Mouse (Mus musculus) T-helper 2 cell (primary cell): ENCODE measurements around the gene Tet3.

Experiments used
- in situ Hi-C: fragments of 300-600 bp; cut with MboI, MseI; formaldehyde crosslinking; loops from one replicate; pipeline ENCODE4 v1.15.1; 2025; ENCODE audit warnings: high pct_unique_total_duplicates

Gene Tet3

DNA sequence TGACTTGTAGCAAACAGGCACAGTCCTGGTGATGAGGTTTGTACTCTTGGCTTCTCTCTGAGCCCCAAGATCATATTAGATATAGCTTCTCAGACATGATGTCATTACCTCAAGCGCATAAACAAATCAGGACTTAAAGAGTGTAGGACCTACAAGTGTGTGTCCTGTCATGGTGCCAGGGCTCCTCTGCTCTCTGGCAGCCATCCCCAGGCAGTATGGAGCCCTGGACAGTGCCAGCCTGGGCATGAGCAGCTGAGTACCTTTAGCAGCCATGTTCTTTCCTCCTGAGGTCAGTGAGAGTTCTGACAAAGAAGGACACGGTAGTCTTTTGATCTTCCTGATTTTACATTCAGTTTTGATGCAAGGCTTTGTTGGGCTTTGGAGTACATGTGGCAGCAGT, 115.9 kb downstream of the Tet3 start:
- in situ Hi-C loops: no loop called here

GRCm38 (mm10) chr6:83341387-83341786, 117.5 kb downstream of the Tet3 start:
- in situ Hi-C loops: no loop called here

- in situ Hi-C loops: no loop called here
Measured at GRCm38 (mm10) chr6:83327591-83328190, 131.2 kb downstream of the Tet3 start.

GRCm38 (mm10) chr6:83326761-83327160, 132.1 kb downstream of the Tet3 start:
- in situ Hi-C loops: no loop called here

DNA sequence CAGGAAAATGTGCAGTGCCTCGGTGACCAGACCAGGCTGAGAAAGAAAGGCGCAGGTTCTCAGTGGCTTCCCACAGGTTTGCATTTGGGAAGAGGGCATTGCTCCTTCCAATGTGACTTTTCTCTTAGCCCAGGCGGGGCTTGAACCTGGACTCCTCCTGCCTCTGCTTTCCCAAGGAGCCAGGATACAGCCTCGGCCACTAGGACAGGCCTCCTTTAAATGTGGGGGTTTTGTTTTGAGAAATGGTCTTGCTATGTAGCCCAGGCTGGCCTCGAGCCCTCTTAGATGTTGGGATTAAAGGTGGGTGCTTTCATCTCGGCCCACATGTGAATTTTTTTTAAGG, 132.5 kb downstream of the Tet3 start:
- in situ Hi-C loops: no loop called here

DNA sequence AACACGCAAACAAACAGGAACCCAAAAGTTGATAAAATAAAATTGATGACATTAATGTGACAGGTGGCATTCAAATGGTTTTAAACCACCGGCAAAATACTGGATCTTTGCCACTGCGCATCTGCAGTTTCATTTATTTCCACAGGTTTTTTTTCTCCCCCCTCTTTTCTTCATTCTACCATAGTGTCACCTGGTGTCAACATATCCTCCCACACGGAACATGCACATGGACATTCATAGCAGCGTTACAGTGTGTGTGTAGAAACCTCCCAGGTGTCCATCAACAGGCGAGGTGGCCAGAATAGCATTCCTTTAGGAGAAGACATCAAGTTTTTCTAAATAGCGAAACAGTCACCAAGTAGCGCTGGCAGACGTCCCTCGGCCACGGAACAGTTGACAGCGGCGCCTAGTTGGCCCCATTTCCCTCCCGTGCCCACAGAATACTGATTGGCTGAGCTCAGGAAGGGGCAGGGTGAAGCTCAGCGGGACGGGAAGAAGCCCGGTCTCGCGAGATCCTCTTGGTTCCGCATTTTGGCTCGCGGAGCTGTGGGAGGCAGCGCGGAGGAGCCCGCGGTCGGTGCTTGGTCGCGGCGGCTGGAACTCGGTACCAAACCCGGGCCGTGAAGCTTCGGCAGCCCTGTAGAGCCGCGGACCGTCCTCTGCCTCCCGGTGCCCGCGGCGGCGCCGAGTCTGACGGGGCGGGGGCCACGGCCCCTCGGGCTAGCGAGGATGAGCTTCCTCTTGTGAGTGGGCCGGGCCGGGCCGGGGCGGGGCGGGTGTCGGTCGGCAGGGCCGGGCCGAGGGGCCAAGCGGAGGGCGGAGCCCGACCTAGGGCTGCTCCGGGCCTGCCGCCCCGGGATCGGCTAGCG, 133.1 kb downstream of the Tet3 start, which contains the start of the genes Mthfd2 and Mob1a:
Gene Mthfd2 (minus strand): TSS at position 384 of the 869 bp plus-strand sequence.
Gene Mob1a (plus strand): TSS at position 492 of the 869 bp plus-strand sequence.
- in situ Hi-C loops: no loop called here

- in situ Hi-C loops: no loop called here
Measured at GRCm38 (mm10) chr6:83323652-83324419, 135.0 kb downstream of the Tet3 start.

DNA sequence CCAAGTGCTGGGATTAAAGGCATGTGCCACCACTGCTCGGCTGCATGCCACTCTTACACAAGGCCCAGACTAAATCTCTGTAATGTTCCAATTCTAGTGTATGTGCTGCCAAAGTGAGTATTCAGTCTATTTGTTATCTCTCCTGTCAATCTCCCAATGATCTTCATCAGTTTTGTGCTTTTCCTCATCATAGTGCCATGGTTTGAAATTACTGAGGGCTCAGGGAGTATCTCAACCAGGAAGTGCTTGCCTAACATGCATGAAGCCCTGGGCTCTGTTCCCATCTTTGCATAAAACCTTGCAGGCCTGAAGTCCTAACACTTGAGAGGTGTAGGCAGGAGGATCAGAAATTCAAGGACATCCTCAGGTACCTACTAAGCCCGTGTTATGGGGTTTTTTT, 136.1 kb downstream of the Tet3 start:
- in situ Hi-C loops: no loop called here

DNA sequence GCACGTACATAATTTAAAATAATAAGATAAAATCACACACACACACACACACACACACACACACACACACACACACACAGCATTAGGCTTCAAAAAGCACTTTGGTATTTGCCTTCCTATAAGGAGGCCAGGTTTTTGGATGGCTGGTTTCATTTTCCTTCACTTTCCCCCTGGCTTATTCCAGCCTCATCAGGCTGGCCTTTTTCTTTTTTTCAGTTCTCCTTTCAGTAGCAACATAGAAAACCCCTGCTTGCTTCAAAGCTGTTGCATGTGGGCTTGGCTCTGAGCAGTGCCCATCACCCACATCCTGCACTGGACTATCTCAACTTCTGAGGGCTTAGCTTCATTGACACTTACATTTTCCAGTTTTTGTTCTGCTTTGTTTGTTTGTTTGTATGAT, 137.0 kb downstream of the Tet3 start:
- in situ Hi-C loops: no loop called here

GRCm38 (mm10) chr6:83317108-83317741, 141.7 kb downstream of the Tet3 start:
- in situ Hi-C loops: no loop called here

- in situ Hi-C loops: no loop called here
Measured at GRCm38 (mm10) chr6:83316022-83316421, 142.9 kb downstream of the Tet3 start.

- in situ Hi-C loops: no loop called here
Measured at GRCm38 (mm10) chr6:83315293-83315692, 143.6 kb downstream of the Tet3 start.

DNA sequence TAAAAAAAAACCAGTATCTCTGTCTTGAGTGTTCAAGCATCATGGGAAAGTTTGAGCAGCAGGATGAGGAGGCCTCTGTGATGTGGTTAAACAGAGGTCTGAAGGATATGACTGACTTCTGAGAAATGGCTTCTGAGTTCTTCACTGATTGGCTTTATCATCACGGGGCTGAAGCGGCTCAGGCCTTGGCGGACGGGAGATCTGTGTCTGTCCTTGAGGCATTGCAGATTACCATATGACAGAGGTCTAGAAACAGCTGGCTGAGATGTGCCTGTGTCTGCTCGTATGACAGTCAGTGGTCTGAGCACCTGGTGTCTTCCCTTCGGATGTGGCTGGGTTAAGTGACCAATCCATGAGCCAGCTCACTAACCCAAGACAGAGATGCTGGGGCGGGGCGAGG, 146.4 kb downstream of the Tet3 start:
- in situ Hi-C loops: no loop called here
